In genomic region chr6:48554280-48555103, GRCm38 (mm10) we compare ENCODE assay signal across 8 mouse cellular contexts. TPM values are rescaled to one million over a fixed set of nuclear protein-coding genes. Genes with fewer than 3 reads are reported as not detected.
A peak's percentile ranks its signal among the peaks of the same experiment; 100 is the strongest.
DNase-seq lines count a peak whose midpoint lies in the region; ATAC-seq and TF ChIP-seq lines count a peak whose summit lies in the region.

TSS of gene Lrrc61 (plus strand) at chr6:48554796.

- DNase-seq in Muller cell, postnatal 12 days (ENCODE audit: inconsistent ontology term) = peak; percentile 99
- DNase-seq in cerebellum, adult 9-11 months = peak; percentile 98
- peak; percentile 96 to 98 for DNase-seq in layer of hippocampus, adult 8-10 months (ENCODE audit: low spot score in 2 of 2)
- peak; percentile 99 for DNase-seq in lung, embryonic 14.5 days
- DNase-seq in testis, postnatal 14 days (ENCODE audit: low spot score) = peak; percentile 88

- peak; percentile 91 for ATAC-seq in frontal cortex, adult (ENCODE audit: low TSS enrichment)
- ATAC-seq in hematopoietic stem cell, adult 5-6 weeks (replicated peaks in 1 of 2; ENCODE audit: insufficient read depth in 1 of 2, low FRiP score in 2 of 2, low TSS enrichment in 1 of 2, low read depth in 1 of 2, poor library complexity in 2 of 2, severe bottlenecking in 2 of 2) = peak; percentile 94 to 98
- ATAC-seq in lung, embryonic 14.5 days (ENCODE audit: insufficient read depth) = peak; percentile 91
- peak; percentile 95 for ATAC-seq in neutrophil, adult 5-6 weeks (ENCODE audit: extremely low read depth, insufficient number of reproducible peaks, low FRiP score, poor library complexity, severe bottlenecking)

- peak within 1 kb of the TSS; percentile 71 for H3K9ac ChIP-seq in lung, embryonic 14.5 days

- H3K4me3 ChIP-seq in lung, embryonic 14.5 days (ENCODE audit: low read depth, low read length) = peak within 1 kb of the TSS; percentile 49

- H3K27ac ChIP-seq in lung, embryonic 14.5 days (ENCODE audit: low read depth) = peak within 1 kb of the TSS; percentile 98

- H3K4me2 ChIP-seq in lung, embryonic 14.5 days = peak within 1 kb of the TSS; percentile 79

- no peaks in the 10 kb centered on the region; the same call in 1 of the 2 replicates for H3K4me1 ChIP-seq in lung, embryonic 14.5 days (ENCODE audit: insufficient read depth)

- H3K27me3 ChIP-seq in lung, embryonic 14.5 days (ENCODE audit: insufficient read depth, low read length) = no peaks in the 10 kb centered on the region

- under 1% methylated on average over 39 of the region's 39 CpGs for WGBS in lung, embryonic 14.5 days

- H3K36me3 ChIP-seq in lung, embryonic 14.5 days (ENCODE audit: insufficient read depth) = no peaks in the 10 kb centered on the region

- H3K9me3 ChIP-seq in lung, embryonic 14.5 days (ENCODE audit: low read depth, low read length) = no peaks in the 10 kb centered on the region

- TF ChIP-seq CTCF in lung, embryonic 14.5 days (IDR thresholded peaks at IDR 0.05; ENCODE audit: low read depth) = no peak

RNA-seq across cellular contexts. Expression of gene Lrrc61, which starts in this region (rescaled TPM):
- 4.7 and 5.1 TPM in 2 replicates for total RNA-seq in hematopoietic stem cell, adult 5-6 weeks (2017)
- 10 to 100 TPM; 33.0 to 38.0 (median 35.2) TPM for total RNA-seq in layer of hippocampus, adult 8-10 months (2022)
- 5.4 and 7.8 TPM in 2 replicates for polyA plus RNA-seq in lung, embryonic 14.5 days (2014; fragmentation: Nextera tagmentation; extraction: Ambion mirVana)
- total RNA-seq in neutrophil, adult 5-6 weeks (2017) = 19.8 and 30.1 TPM in 2 replicates

Comparison
In these comparisons a context has a peak if more than half of its experiments do, and no peak if none do; other contexts are left out.
1. Peak in every context shown above with its lines: DNase-seq, ATAC-seq, H3K4me3 ChIP-seq and H3K27ac ChIP-seq.